Mouse (Mus musculus) embryonic fibroblast, embryonic 13.5 days (primary cell): ENCODE results near the gene Aldh1l2.

Experiments used
- CTCF ChIP-seq: IDR thresholded peaks from 2 replicates; pipeline ENCODE4 v1.5.1; 2011; ENCODE audit warnings: mild to moderate bottlenecking, control low read depth, low read length, moderate library complexity, borderline replicate concordance; ENCODE audit not compliant: insufficient read depth
- POLR2A ChIP-seq: IDR thresholded peaks from 2 replicates; pipeline ENCODE4 v1.6.1; 2011; ENCODE audit warnings: low read depth, mild to moderate bottlenecking, control low read depth, low read length, moderate library complexity

DNA sequence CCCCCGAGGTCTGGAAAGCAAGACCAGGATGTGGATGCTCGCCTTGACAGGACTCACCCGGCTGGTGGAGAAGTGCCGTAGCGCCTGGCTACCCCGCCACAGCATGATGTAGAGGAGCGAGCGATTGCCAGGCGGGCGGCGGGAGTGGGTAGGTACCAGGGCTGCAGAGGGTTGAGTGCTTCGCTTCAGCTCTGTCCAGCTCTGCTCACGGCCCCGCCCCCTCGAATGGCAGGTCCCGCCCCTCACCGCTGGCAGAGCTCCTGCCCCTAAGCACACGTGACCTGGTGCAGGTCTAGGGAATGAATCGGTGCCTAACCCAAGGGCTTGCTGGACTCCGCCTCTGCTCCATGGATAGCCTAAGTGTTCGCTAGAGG, at the start of gene Aldh1l2:
- TF ChIP-seq CTCF (no peak), POLR2A (peak; percentile 82)
